Mouse (Mus musculus) intestine, embryonic 16.5 days (tissue): ENCODE results near the gene Slc39a1. TPM values are rescaled to one million over a fixed set of nuclear protein-coding genes. Genes with fewer than 3 reads are reported as not detected.
"Not testable (repeated sequence)": the region's sequence is repeated elsewhere in the genome, so short reads cannot be mapped to it uniquely, and the experiment has no call there.

Experiments used
- ATAC-seq: fragments of 200-750 bp; cut with Nextera tagmentation; 2 replicates; pipeline ENCODE4 v1.8.0; 2017; ENCODE audit warnings: moderate TSS enrichment, moderate library complexity
- H3K27ac ChIP-seq: fragments of 300-500 bp; sonication (generic); 2 replicates; pipeline ENCODE4 v1.5.1; 2014; ENCODE audit warnings: mild to moderate bottlenecking, low read length
- H3K27me3 ChIP-seq: fragments of 300-500 bp; sonication (generic); replicated peaks from 2 replicates; pipeline ENCODE4 v1.6.1; 2014; ENCODE audit warnings: low read length, control low read depth, mixed read lengths; ENCODE audit not compliant: control insufficient read depth, insufficient read depth
- H3K36me3 ChIP-seq: fragments of 300-500 bp; sonication (generic); 2 replicates; pipeline ENCODE4 v1.6.1; 2014; ENCODE audit warnings: low read length, control low read depth; ENCODE audit not compliant: control insufficient read depth, insufficient read depth
- H3K4me1 ChIP-seq: fragments of 300-500 bp; sonication (generic); 2 replicates; pipeline ENCODE4 v1.6.1; 2014; ENCODE audit warnings: low read length, control low read depth, mixed read lengths; ENCODE audit not compliant: control insufficient read depth, insufficient read depth
- H3K4me2 ChIP-seq: fragments of 300-500 bp; sonication (generic); 2 replicates; pipeline ENCODE4 v1.6.1; 2014; ENCODE audit warnings: low read depth, low read length, control low read depth
- H3K4me3 ChIP-seq: fragments of 300-500 bp; sonication (generic); 2 replicates; pipeline ENCODE4 v1.5.1; 2014; ENCODE audit warnings: mild to moderate bottlenecking, low read length
- H3K9ac ChIP-seq: fragments of 300-500 bp; sonication (generic); 2 replicates; pipeline ENCODE4 v1.6.1; 2014; ENCODE audit warnings: low read depth, low read length
- H3K9me3 ChIP-seq: fragments of 300-500 bp; sonication (generic); 2 replicates; pipeline ENCODE4 v1.6.1; 2016; ENCODE audit warnings: low read length, control low read depth; ENCODE audit not compliant: control insufficient read depth
- WGBS: fragments of 180-500 bp; shearing (Covaris S2); extraction: QIAGEN DNeasy Blood & Tissue Kit; methylation state at CpG from one replicate; pipeline ENCODE4 v1.1.7; 2014; 5-methylcytosine and 5-hydroxymethylcytosine counted together
- polyA plus RNA-seq: library from polyadenylated mRNA; unstranded; fragments of >200 nt; fragmentation: Nextera tagmentation; extraction: Ambion mirVana; gene quantifications from 2 replicates; pipeline ENCODE4 v1.2.1, GENCODE M21; 2015

Gene Slc39a1
- polyA plus RNA-seq, 1 experiment from 2014 or later: 94.5 TPM

GRCm38 (mm10) chr3:90251731-90252226, 3.8 kb downstream of the Slc39a1 start:
- H3K27ac ChIP-seq, H3K9ac ChIP-seq, H3K4me2 ChIP-seq, ATAC-seq, H3K36me3 ChIP-seq, H3K27me3 ChIP-seq, H3K9me3 ChIP-seq, H3K4me3 ChIP-seq: not testable (repeated sequence)
- peaks cover 14% of the 10 kb centered on the region for H3K4me1 ChIP-seq
- WGBS: 98% methylated on average over 9 of the region's 12 CpGs

DNA sequence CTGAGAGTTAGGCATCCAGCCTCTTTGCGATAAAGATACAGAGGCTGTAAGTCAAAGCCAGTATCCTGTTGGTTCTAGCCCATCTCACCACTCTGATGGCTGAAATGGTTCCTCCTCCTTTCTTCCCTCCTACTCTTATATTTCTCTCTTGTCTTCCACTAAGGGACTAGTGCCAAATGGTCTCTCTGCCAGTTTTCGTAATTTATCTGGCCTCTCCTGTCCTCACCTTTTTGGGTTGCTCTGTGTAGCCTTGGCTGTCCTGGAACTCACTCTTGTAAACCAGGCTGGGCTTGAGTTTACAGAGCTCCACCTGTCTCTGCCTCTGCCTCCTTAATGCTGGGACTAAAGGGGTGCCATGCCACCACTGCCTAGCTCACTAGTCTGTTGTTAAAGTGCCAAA, 4.7 kb downstream of the Slc39a1 start:
- H3K27ac ChIP-seq, ATAC-seq, H3K4me3 ChIP-seq, H3K36me3 ChIP-seq, H3K4me2 ChIP-seq, H3K9ac ChIP-seq, H3K27me3 ChIP-seq, H3K9me3 ChIP-seq: not testable (repeated sequence)
- 88% methylated on average over 2 of the region's 2 CpGs for WGBS
- H3K4me1 ChIP-seq: peaks cover 11% of the 10 kb centered on the region

DNA sequence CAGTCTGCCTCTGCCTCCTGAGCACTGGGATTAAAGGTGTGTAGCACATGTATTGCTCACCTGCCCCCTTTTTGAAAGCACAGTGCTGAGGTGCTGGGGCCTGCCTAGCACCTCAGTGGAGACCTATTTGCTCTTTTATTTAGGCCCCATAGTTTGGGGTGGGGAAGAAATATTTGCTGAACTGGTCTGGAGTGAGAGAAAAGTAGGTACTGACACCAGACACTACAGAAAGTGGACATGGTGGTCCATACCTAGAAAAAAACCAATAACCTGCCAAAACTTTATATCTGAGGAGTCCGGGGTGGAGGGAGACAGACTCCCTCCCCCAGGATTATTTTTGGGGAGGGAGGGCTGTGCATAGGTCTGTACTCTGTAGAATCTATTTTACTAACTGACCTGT, 5.2 kb downstream of the Slc39a1 start:
- H3K4me3 ChIP-seq, H3K27me3 ChIP-seq, H3K4me2 ChIP-seq, H3K9me3 ChIP-seq, ATAC-seq, H3K27ac ChIP-seq, H3K9ac ChIP-seq, H3K36me3 ChIP-seq: not testable (repeated sequence)
- peaks cover 11% of the 10 kb centered on the region for H3K4me1 ChIP-seq
- 93% methylated on average over 1 of the region's 1 CpGs for WGBS

GRCm38 (mm10) chr3:90253653-90254418, 5.9 kb downstream of the Slc39a1 start, which contains the start of gene Crtc2:
Gene Crtc2 (plus strand): TSS chr3:90254163.
- H3K36me3 ChIP-seq: peaks cover 8% of the 10 kb centered on the region
- H3K27me3 ChIP-seq: no peaks in the 10 kb centered on the region
- WGBS: under 1% methylated on average over 40 of the region's 40 CpGs
- no peaks in the 10 kb centered on the region for H3K9me3 ChIP-seq
- peak within 1 kb of the TSS; percentile 79 for H3K4me3 ChIP-seq
- peak within 1 kb of the TSS; percentile 84 for H3K9ac ChIP-seq
- H3K27ac ChIP-seq: peak within 1 kb of the TSS; percentile 81
- peaks cover 12% of the 10 kb centered on the region for H3K4me1 ChIP-seq
- ATAC-seq: peak; percentile 98
- peak within 1 kb of the TSS; percentile 70 for H3K4me2 ChIP-seq

DNA sequence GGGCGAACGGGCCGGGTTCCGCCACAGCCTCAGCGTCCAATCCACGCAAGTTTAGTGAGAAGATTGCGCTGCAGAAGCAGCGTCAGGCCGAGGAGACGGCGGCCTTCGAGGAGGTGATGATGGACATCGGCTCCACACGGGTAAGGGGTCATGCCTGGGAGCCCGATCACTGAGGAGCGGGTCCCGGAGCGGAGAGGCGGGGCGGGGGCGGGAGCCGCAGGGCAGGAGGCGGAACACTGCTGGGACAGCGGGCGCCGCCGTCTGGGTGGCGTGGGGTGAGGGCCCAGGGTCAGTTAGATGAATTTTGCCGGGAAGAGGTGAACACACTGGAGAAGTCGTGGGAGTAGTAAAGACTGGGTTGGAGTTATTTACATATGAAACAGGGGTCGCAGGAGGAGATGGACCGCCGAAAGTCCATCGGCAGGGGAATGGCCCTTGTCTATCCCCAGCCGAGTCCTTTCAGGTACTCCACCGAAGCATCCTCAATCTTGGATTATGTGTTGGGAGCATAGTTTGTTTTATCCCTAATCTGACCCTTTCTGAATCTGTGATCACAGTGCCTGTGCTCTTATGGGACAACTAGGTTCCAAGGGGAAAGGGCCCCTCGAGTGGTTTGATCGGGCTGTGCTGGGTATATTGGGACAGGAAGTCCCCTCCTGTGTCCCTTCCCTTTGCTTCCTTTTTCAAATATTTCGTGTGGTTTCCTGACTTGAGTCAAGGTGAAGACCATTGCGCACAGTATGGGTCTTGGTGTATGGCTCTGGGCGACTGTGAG, 6.6 kb downstream of the Slc39a1 start:
- peaks cover 11% of the 10 kb centered on the region for H3K4me1 ChIP-seq
- peak overlapping the region; percentile 81 for H3K27ac ChIP-seq
- H3K4me2 ChIP-seq: peak overlapping the region; percentile 70
- no peaks in the 10 kb centered on the region for H3K9me3 ChIP-seq
- peaks cover 8% of the 10 kb centered on the region for H3K36me3 ChIP-seq
- no peaks in the 10 kb centered on the region for H3K27me3 ChIP-seq
- under 1% methylated on average over 41 of the region's 41 CpGs for WGBS
- H3K4me3 ChIP-seq: peak overlapping the region; percentile 79
- H3K9ac ChIP-seq: peak overlapping the region; percentile 84
- ATAC-seq: peak; percentile 78

DNA sequence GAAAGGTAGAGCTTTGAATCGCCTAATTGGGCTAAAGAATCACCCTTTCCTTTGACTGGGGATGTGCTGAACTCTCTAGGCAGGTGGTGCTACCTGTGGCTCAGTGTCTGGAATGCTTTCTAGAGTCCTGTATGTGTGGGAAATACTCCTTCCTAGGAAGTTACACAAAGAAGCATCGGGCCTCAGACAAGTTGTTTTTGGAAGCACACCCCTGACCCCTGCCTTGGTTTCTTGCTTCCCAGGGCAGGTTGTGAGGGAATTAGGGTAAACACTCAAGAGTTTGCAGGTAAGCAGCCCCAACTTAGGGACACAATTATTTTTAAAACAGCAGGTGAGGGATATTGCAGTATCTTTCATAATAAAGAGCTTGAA, 7.2 kb downstream of the Slc39a1 start:
- Histone ChIP-seq H3K36me3 (peaks cover 13% of the 10 kb centered on the region), H3K4me1 (peaks cover 11% of the 10 kb centered on the region), H3K27ac (peak overlapping the region; percentile 81; the same call in 1 of the 2 replicates)

GRCm38 (mm10) chr3:90255784-90256353, 7.9 kb downstream of the Slc39a1 start:
- H3K36me3 ChIP-seq: peaks cover 20% of the 10 kb centered on the region
- peaks cover 11% of the 10 kb centered on the region for H3K4me1 ChIP-seq
- no peak for ATAC-seq
- H3K27ac ChIP-seq: no peak overlapping the region
- WGBS: 93% methylated on average over 14 of the region's 14 CpGs
- H3K4me2 ChIP-seq: no peak overlapping the region
- no peaks in the 10 kb centered on the region for H3K27me3 ChIP-seq
- no peak overlapping the region for H3K4me3 ChIP-seq
- H3K9me3 ChIP-seq: no peaks in the 10 kb centered on the region
- H3K9ac ChIP-seq: no peak overlapping the region

More for the DNA sequence above, 7.2 kb downstream of the Slc39a1 start:
- no peak for ATAC-seq
- Histone ChIP-seq H3K9me3 (no peaks in the 10 kb centered on the region), H3K27me3 (no peaks in the 10 kb centered on the region), H3K4me3 (peak overlapping the region; percentile 79), H3K9ac (peak overlapping the region; percentile 84), H3K4me2 (peak overlapping the region; percentile 70)
- 15% methylated on average over 2 of the region's 2 CpGs for WGBS

DNA sequence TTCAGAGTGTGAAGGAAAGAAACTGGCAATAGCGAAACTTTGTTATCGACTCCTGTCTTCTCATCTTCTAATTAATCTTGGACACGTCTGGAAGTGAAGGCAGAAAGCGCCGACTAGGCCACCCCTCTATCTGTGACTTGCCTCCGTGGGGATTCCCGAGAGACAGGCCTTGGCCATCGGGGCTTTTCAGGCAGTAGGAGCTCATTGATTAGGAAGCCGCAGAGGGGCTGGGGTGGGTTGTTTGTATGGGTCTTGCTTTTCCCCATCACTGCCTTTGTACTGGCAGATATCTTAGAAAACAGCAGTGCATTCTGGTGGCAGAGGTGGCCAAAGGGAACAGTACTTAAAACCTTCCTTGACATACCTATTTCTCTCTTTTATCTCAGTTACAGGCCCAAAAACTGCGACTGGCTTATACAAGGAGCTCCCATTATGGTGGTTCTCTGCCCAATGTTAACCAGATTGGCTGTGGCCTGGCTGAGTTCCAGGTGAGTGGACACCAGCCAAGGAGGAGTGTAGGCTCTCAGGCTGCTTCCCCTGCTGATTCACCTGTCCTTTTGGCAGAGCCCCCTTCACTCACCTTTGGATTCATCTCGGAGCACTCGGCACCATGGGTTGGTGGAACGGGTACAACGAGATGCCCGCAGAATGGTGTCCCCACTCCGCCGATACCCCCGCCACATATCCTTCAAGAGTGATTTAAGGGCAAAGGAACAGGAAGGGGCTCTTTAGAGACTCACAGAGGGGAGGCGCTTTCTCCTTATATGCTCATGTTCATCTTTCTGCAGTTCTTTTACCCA, 9.0 kb downstream of the Slc39a1 start:
- Histone ChIP-seq H3K27ac (no peak overlapping the region), H3K27me3 (no peaks in the 10 kb centered on the region), H3K9ac (no peak overlapping the region), H3K36me3 (peaks cover 14% of the 10 kb centered on the region), H3K4me1 (peaks cover 11% of the 10 kb centered on the region), H3K4me2 (no peak overlapping the region), H3K4me3 (no peak overlapping the region), H3K9me3 (no peaks in the 10 kb centered on the region)
- 88% methylated on average over 19 of the region's 19 CpGs for WGBS
- ATAC-seq: no peak
